Mouse (Mus musculus) thymus, postnatal 36 days (tissue): Measurements from ENCODE around the gene Ccl19.
"Not testable (repeated sequence)": the region's sequence is repeated elsewhere in the genome, so short reads cannot be mapped to it uniquely, and the experiment has no call there.

ENCODE experiments used
- DNase-seq, 2 experiments: peaks; one replicate each; pipeline ENCODE4 v3.0.0; 2022; ENCODE audit warnings: mixed read lengths in 2 of 2

Gene Ccl19

DNA sequence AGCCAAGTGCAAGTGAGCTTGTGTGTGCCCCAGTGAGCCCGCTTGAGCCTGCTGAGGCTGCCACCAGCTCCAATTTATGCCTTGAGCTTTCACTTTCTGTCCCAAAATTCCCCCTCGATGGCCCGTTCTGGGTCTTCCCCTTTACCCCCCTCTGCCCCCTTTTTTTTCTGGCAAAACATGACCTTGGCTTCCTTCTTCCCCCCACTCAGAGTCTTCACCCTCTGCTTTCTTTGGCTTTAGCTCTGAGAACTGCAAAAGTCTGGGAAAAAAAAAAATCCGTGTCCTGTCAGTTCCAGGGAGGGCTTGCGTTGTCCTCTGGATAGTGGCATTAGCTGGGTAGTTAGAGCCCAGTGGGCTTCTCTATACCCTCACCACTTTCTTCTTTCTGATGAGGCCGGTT is at the start of gene Ccl19:
Ccl19 (minus strand) TSS at position 101 of the 400 bp plus-strand sequence.
- DNase-seq: not testable (repeated sequence)

DNA sequence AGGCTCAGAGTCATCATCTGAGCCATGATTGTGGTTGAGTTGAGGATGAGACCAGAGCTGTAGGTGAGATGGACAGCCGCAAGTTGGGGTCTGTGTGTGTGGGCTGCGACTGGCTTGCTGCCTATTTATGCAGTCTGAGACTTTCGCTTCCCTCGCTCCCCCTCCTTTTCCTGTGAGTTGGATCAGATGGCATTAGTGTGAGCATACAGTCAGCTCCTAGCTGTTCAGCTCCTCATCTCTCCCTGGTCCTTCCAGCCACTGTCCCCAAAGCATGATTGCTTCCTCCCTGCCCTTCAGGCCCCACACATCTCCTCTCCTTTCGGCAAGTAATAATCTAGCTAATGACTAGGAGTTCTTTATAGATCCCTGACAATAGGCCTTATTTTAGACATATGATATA is 17.5 kb upstream of the Ccl19 start, which contains the start of gene Ccl21a:
Ccl21a (minus strand) TSS at position 101 of the 400 bp plus-strand sequence.
- DNase-seq: not testable (repeated sequence)

DNA sequence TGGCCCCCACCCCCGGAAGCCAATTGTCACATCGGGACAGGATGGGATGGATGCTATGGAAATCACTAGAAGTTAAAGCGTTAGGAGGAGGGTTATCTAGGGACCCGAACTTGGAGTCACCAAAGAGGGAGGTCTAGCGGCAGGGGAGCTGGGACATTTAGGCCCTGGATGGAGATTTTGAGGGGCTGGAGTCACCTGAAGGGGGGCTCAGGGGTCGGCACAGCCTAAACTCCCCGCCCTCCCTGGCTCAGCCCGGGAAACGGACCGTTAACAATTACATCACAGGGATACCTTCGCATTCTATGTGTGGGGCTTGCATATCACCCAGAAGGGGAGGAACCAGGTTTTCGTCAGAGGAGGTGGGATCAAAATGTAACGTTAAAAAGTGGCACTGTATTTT is 21.1 kb downstream of the Ccl19 start, which contains the start of gene 4930578G10Rik:
4930578G10Rik (plus strand) TSS at position 301 of the 400 bp plus-strand sequence.
- DNase-seq: not testable (repeated sequence)
